Mouse (Mus musculus) forebrain, embryonic 14.5 days (tissue): ENCODE measurements around the gene Slc3a2. TPM values are rescaled to one million over a fixed set of nuclear protein-coding genes. Genes with fewer than 3 reads are reported as not detected.
"Not testable (repeated sequence)": the region's sequence is repeated elsewhere in the genome, so short reads cannot be mapped to it uniquely, and the experiment has no call there.

Experiments
- ATAC-seq: fragments of 200-750 bp; cut with Nextera tagmentation; 2 replicates; pipeline ENCODE4 v1.8.0; 2017; ENCODE audit warnings: mild to moderate bottlenecking, moderate library complexity
- DNase-seq: peaks from one replicate; pipeline ENCODE4 v3.0.0-alpha.2; 2015; ENCODE audit warnings: low spot score
- H3K27ac ChIP-seq: fragments of 300-500 bp; sonication (generic); 2 replicates; pipeline ENCODE4 v1.5.1; 2014; ENCODE audit warnings: low read depth, mild to moderate bottlenecking, control low read depth, low read length, moderate library complexity
- H3K27me3 ChIP-seq: fragments of 300-500 bp; sonication (generic); replicated peaks from 2 replicates; pipeline ENCODE4 v1.6.1; 2014; ENCODE audit warnings: low read length, control low read depth, mixed read lengths; ENCODE audit not compliant: control insufficient read depth, insufficient read depth
- H3K36me3 ChIP-seq: fragments of 300-500 bp; sonication (generic); 2 replicates; pipeline ENCODE4 v1.6.1; 2014; ENCODE audit warnings: low read length, control low read depth; ENCODE audit not compliant: control insufficient read depth, insufficient read depth
- H3K4me1 ChIP-seq: fragments of 300-500 bp; sonication (generic); 2 replicates; pipeline ENCODE4 v1.6.1; 2014; ENCODE audit warnings: antibody characterized with exemption, low read length, control low read depth; ENCODE audit not compliant: control insufficient read depth, insufficient read depth
- H3K4me2 ChIP-seq: fragments of 300-500 bp; sonication (generic); 2 replicates; pipeline ENCODE4 v1.6.1; 2014; ENCODE audit warnings: mild to moderate bottlenecking, control low read depth, low read length
- H3K4me3 ChIP-seq: fragments of 300-500 bp; sonication (generic); 2 replicates; pipeline ENCODE4 v1.5.1; 2014; ENCODE audit warnings: low read depth, low read length, control low read depth
- H3K9ac ChIP-seq: fragments of 300-500 bp; sonication (generic); 2 replicates; pipeline ENCODE4 v1.6.1; 2014; ENCODE audit warnings: mild to moderate bottlenecking, low read length, control low read depth, moderate library complexity
- H3K9me3 ChIP-seq: fragments of 300-500 bp; sonication (generic); replicated peaks from 2 replicates; pipeline ENCODE4 v1.6.1; 2016; ENCODE audit warnings: low read length, control low read depth, mixed read lengths; ENCODE audit not compliant: control insufficient read depth
- WGBS: fragments of 180-500 bp; shearing (Covaris S2); extraction: QIAGEN DNeasy Blood & Tissue Kit; methylation state at CpG from one replicate; pipeline ENCODE4 v1.1.7; 2014; 5-methylcytosine and 5-hydroxymethylcytosine counted together
- polyA plus RNA-seq: library from polyadenylated mRNA; unstranded; fragments of >200 nt; fragmentation: Nextera tagmentation; extraction: Ambion mirVana; gene quantifications from 2 replicates; pipeline ENCODE4 v1.2.1, GENCODE M21; 2014

Gene Slc3a2
- polyA plus RNA-seq, 1 experiment from 2014 or later = 179 TPM

DNA sequence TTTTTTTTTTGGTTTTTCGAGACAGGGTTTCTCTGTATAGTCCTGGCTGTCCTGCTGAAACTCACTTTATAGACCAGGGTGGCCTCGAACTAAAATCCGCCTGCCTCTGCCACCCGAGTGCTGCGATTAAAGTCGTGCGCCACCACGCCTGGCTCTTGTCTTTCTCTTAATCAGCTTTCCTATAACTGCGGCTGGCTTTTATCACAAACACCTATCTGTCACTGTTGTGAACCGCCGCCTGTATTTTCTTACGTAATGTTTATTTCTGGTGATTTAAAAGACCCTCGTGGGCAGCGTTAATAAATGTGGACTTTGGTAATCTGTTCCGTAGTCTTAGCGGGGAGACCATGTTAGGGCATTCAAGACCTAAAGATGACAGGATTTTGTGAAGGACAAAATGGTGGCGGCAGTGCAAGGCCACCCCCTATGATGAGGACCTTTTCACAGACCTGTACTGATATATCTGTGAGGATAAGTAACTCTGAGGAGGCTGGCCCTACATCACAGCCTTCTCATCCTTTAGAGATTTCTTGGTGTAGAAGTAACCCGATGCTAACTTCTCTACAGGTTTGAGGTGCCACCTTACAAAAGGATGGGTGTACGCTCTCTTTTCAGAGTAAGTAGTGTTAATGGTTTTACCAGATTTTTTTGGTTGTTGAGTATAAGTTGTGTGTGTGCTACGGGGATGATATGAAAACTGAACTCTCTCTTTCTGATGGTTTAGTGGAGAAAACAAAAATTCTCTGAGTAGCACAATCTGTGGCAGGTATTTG lies 591 bp upstream of the Slc3a2 start:
- peak overlapping the region; percentile 63 for H3K4me3 ChIP-seq
- DNase-seq = peak; percentile 30

DNA sequence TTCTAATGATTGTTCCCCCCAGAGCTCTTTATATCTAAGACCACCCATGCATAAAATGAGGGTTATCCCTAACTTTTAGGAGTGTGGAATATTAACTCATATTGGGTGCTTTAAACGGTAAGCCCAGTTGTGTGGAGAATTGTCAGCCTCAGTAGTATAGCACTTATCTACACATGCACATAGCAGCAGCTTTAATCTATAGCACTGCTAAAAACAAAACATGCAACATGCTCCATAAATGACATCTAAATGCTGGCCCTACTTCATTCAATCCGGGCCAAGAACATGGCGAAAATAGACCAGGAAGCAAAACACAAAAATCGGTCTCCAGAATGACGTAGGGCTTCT lies 636 bp downstream of the Slc3a2 start:
- Histone ChIP-seq H3K4me1 (peaks cover 21% of the 10 kb centered on the region), H3K36me3 (peaks cover 32% of the 10 kb centered on the region), H3K9me3 (no peaks in the 10 kb centered on the region), H3K27ac (peak overlapping the region; percentile 93), H3K4me3 (peak overlapping the region; percentile 63), H3K27me3 (no peaks in the 10 kb centered on the region), H3K4me2 (peak overlapping the region; percentile 83), H3K9ac (peak overlapping the region; percentile 81)
- no peak; the same call in 1 of the 2 replicates for ATAC-seq
- WGBS = 1% methylated on average over 5 of the region's 5 CpGs
- DNase-seq = no peak

More for the DNA sequence above, 591 bp upstream of the Slc3a2 start:
- peak overlapping the region; percentile 83 for H3K4me2 ChIP-seq
- peaks cover 21% of the 10 kb centered on the region for H3K4me1 ChIP-seq
- ATAC-seq = peak; percentile 19; the same call in 1 of the 2 replicates
- under 1% methylated on average over 20 of the region's 20 CpGs for WGBS
- no peaks in the 10 kb centered on the region for H3K9me3 ChIP-seq
- peak overlapping the region; percentile 72 for H3K27ac ChIP-seq
- H3K36me3 ChIP-seq = peaks cover 32% of the 10 kb centered on the region
- peak overlapping the region; percentile 97 for H3K9ac ChIP-seq
- no peaks in the 10 kb centered on the region for H3K27me3 ChIP-seq

DNA sequence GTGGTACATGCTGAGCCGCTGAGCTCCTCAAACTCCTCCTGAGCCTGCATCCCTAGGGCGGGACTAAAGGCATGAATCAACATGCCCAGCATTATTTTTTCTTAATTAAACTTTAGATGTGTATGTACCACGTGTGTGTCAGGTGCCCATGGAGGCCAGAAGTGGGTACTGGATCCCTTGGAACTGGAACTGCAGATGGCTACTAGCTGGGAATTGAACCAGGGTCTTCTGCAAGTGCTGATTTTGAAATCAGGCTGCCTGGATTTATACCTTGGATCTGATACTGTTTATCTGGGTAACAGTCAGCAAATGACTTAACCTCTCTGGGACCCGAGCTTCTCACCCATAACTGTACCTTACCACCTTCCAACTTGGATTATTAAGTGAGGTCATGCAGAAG lies 1.1 kb downstream of the Slc3a2 start:
- Histone ChIP-seq H3K9ac (peak overlapping the region; percentile 81), H3K4me2 (peak overlapping the region; percentile 83), H3K36me3 (peaks cover 31% of the 10 kb centered on the region), H3K4me1 (peaks cover 21% of the 10 kb centered on the region), H3K4me3 (peak overlapping the region; percentile 63), H3K27me3 (no peaks in the 10 kb centered on the region), H3K27ac (no peak overlapping the region), H3K9me3 (no peaks in the 10 kb centered on the region)
- 63% methylated on average over 4 of the region's 4 CpGs for WGBS
- DNase-seq = no peak
- ATAC-seq = no peak

DNA sequence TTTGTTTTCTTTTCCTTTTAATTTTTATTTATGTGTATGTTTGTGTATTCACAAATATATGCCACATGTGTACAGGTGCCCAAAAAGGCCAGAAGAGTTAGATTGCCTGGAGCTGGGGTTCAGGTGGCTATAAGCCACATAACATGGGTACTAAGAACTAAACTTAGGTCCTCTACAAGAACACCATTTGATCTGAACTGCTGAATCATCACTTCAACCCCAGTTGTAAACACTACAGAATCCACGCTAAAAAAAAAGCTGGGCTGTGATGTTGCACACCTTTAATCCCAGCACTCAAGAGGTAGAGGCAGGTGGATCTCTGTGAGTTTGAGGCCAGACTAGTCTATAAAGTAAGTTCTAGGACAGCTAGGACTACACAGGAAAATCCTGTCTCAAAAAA lies 1.8 kb downstream of the Slc3a2 start:
- DNase-seq (no peak), ATAC-seq (no peak)
- Histone ChIP-seq H3K36me3 (peaks cover 24% of the 10 kb centered on the region), H3K27ac (no peak overlapping the region), H3K4me2 (peak overlapping the region; percentile 83; the same call in 1 of the 2 replicates), H3K4me1 (peaks cover 21% of the 10 kb centered on the region), H3K4me3 (no peak overlapping the region), H3K27me3 (no peaks in the 10 kb centered on the region), H3K9me3 (no peaks in the 10 kb centered on the region), H3K9ac (peak overlapping the region; percentile 8; the same call in 1 of the 2 replicates)
- 91% methylated on average over 1 of the region's 1 CpGs for WGBS

DNA sequence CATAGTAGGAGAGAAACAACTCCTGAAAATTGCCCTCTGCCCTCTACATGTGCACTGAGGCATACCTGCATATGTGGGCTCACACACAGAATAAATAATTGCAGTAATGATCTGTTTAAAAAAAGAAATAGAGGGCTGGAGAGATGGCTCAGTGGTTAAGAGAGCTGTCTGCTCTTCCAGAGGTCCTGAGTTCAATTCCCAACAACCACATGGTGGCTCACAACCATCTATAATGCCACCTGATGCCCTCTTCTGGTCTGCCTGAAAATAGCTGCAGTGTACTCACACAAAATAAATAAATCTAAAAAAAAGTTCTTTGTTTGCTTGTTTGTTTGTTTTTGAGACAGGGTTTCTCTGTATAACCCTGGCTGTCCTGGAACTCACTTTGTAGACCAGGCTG lies 4.1 kb downstream of the Slc3a2 start:
- not testable (repeated sequence) for DNase-seq, H3K9ac ChIP-seq, ATAC-seq, H3K4me3 ChIP-seq, H3K27ac ChIP-seq, H3K27me3 ChIP-seq, H3K4me2 ChIP-seq, H3K9me3 ChIP-seq, H3K36me3 ChIP-seq
- H3K4me1 ChIP-seq = peaks cover 11% of the 10 kb centered on the region; the same call in 1 of the 2 replicates

DNA sequence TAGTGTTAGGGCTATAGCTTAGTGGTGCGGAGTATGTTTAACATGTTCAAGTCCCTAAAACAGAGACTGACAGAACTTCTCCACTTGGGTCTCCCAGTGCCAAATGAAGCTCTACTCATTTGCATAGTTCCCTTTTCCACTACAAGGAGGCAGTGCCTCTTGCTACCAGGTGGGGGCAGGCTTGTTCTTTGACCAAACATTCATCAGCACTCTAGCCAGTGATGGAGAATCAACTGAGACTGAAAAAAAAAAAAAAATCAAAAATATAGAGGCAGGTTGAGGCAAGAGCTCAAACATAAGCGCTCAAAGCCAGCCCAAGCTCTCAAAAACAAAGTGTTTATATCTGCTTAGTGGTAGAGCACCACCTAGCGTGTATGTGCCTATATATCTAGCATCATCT lies 4.8 kb downstream of the Slc3a2 start:
- H3K4me3 ChIP-seq = no peak overlapping the region
- WGBS = 70% methylated on average over 3 of the region's 3 CpGs
- H3K4me2 ChIP-seq = no peak overlapping the region
- H3K9ac ChIP-seq = no peak overlapping the region
- no peaks in the 10 kb centered on the region for H3K27me3 ChIP-seq
- H3K4me1 ChIP-seq = peaks cover 13% of the 10 kb centered on the region; the same call in 1 of the 2 replicates
- H3K36me3 ChIP-seq = no peaks in the 10 kb centered on the region
- no peak for ATAC-seq
- DNase-seq = peak; percentile 71
- no peaks in the 10 kb centered on the region for H3K9me3 ChIP-seq
- no peak overlapping the region for H3K27ac ChIP-seq

DNA sequence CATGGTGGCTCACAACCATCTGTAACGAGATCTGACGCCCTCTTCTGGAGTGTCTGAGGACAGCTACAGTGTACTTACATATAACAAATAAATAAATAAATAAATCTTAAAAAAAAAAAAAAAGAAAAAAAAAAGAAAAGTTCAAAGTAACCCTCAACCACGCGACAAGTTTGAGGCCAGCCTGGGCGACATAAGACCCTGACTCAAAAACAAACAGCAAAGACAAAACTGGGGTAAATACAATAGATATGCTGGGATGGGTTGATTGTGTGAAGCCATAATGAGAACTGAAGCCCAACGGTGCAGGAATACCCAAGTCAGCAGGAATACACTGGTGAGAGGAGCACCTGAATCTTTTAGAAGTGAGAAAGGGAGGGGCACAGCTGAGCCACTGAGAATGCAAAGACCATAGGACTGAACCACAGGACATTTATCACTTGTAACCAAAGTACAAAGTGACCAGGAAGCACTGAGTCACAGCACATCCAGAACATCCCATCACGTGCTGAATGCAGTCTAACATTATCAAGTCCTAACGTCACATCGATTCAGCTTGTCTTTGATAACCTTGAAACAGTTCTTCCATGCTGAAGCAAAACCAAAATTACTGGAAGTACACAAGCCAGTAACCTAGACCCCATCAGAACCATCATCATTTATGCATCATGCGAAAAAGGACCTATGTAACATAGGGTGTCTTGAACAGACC lies 6.2 kb downstream of the Slc3a2 start:
- Histone ChIP-seq H3K27me3 (no peaks in the 10 kb centered on the region), H3K36me3 (peaks cover 2% of the 10 kb centered on the region; the same call in 1 of the 2 replicates), H3K9me3 (no peaks in the 10 kb centered on the region), H3K4me3 (no peak overlapping the region), H3K4me2 (no peak overlapping the region), H3K9ac (no peak overlapping the region), H3K27ac (no peak overlapping the region), H3K4me1 (peaks cover 13% of the 10 kb centered on the region)
- 75% methylated on average over 8 of the region's 10 CpGs for WGBS
- DNase-seq (no peak), ATAC-seq (no peak)

DNA sequence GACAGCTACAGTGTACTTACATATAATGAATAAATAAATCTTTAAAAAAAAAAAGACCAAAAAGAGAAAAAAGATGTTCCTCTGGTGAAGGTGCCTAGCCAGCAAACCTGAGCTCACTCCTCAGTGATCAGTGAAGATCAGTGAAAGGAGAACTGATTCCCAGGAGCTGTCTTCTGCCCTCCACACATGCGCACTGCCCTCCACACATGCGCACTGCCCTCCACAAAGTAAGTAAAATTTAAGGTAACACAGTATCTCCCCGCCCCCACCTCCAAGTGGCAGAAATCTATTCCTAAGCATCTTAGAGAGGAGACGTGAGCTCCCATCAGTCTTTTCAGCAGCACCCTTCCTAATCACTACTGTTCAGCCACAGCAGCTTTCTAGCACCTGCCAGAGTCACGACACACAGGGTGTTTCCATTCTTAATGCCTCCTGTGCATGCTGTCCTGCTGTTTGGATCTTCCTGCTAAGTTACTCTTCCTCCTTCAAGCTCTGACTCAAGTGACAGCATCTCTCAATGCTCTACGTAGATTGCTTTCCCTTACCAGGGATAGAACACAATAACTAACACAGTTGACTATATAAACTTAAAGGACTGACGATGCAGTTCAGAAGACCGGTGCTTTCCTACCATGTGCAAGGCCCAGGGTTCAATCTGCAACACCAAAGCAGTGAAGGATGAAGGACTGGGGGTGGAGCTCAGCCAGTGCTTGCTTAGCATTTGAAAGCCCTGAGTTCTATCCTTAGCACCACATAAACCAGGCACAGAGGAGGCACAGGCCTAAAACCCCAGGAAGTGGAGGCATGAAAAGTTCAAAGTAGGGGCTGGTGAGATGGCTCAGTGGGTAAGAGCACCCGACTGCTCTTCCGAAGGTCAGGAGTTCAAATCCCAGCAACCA lies 7.1 kb downstream of the Slc3a2 start:
- no peak for ATAC-seq
- 72% methylated on average over 10 of the region's 10 CpGs for WGBS

More for the DNA sequence above, 7.1 kb downstream of the Slc3a2 start:
- peaks cover 16% of the 10 kb centered on the region for H3K4me1 ChIP-seq
- no peak overlapping the region for H3K4me2 ChIP-seq
- no peak overlapping the region for H3K4me3 ChIP-seq
- no peaks in the 10 kb centered on the region for H3K27me3 ChIP-seq
- H3K9me3 ChIP-seq = no peaks in the 10 kb centered on the region
- peaks cover 7% of the 10 kb centered on the region; the same call in 1 of the 2 replicates for H3K36me3 ChIP-seq
- no peak for DNase-seq
- no peak overlapping the region for H3K9ac ChIP-seq
- no peak overlapping the region for H3K27ac ChIP-seq
